Mouse (Mus musculus): ENCODE measurements around the gene Kank4. TPM values are rescaled to one million over a fixed set of nuclear protein-coding genes. Genes with fewer than 3 reads are reported as not detected.
A peak's percentile ranks its signal among the peaks of the same experiment; 100 is the strongest.
"Not testable (repeated sequence)": the region's sequence is repeated elsewhere in the genome, so short reads cannot be mapped to it uniquely, and the experiment has no call there.

Kank4 gene
- polyA plus RNA-seq, 1 experiment from 2014 or later, result 0.59 TPM

DNA sequence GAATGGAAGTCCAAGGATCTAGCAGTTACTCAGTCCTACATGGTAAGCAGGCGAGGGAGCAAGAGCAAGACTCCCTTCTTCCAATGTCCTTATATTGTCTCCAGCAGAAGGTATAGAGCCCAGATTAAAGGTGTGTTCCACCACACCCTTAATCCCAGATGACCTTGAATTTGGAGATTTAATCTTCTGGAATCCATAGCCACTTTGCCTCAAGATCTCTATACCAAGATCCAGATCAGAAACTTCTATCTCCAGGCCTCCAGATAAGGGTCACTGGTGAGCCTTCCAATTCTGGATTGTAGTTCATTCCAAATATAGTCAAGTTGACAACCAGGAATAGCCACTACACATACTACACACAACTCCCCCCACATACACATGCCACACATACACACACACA lies 6.4 kb upstream of the Kank4 start, which contains the start of gene I0C0044D17Rik:
I0C0044D17Rik (minus strand) TSS at position 101 of the 400 bp plus-strand sequence.
- H3K9me3 ChIP-seq (replicated peaks); H3K27ac ChIP-seq; H3K9ac ChIP-seq; ATAC-seq (replicated peaks; ENCODE audit: insufficient number of reproducible peaks, insufficient read depth, low FRiP score, low read depth); H3K36me3 ChIP-seq; H3K27me3 ChIP-seq; H3K4me1 ChIP-seq (replicated peaks); H3K4me2 ChIP-seq; H3K4me3 ChIP-seq: not testable (repeated sequence)
- WGBS, result 74% methylated on average over 1 of the region's 1 CpGs

DNA sequence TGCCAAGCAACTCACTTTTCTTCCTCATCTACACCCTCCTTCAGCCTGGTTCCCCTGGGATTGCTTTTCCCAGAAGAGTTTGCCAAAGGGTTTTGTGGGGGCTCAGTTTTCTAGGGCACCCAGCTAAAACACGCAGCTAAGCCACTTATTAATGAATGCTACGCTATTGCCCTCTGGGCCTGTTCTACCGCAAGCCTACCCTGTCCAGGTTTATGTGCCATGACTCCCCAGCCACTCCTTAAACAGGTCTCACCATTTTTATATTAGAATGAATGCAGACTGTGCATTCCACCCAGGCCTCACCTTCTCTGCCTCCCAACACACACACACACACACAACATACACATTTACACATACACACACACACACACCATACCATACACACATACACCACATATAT lies 5.7 kb upstream of the Kank4 start:
- Histone ChIP-seq H3K27me3 (peaks cover 8% of the 10 kb centered on the region; the same call in 1 of the 2 replicates), H3K9me3 (replicated peaks) (no peaks in the 10 kb centered on the region), H3K9ac (no peak overlapping the region), H3K4me1 (replicated peaks) (peaks cover 6% of the 10 kb centered on the region), H3K27ac (no peak overlapping the region), H3K36me3 (no peaks in the 10 kb centered on the region), H3K4me2 (no peak overlapping the region), H3K4me3 (no peak overlapping the region)
- ATAC-seq (replicated peaks; ENCODE audit: insufficient number of reproducible peaks, insufficient read depth, low FRiP score, low read depth), result no peak
- WGBS, result 87% methylated on average over 3 of the region's 3 CpGs

DNA sequence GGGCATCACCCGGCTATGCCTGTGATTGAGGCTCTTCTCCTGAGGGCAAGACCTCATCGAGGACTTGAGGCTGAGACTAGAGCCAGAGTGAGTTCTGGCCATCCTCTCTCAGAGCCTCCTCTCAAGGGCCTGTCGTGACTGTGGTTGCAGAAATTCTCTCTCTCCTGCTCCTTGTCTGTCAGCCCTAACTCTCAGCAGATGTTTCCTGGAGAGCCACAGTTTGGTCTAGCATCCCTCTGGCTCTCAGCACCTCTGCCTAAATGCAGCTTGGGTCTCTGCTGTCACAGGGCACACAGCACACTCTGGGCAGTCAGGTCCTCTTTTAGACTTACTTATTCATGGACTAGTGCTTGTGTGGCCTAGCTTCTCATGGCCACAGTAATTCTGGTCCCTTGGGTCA lies 5.1 kb upstream of the Kank4 start:
- Histone ChIP-seq H3K4me1 (replicated peaks) (peaks cover 9% of the 10 kb centered on the region), H3K27ac (no peak overlapping the region), H3K4me3 (no peak overlapping the region), H3K4me2 (no peak overlapping the region), H3K9me3 (replicated peaks) (no peaks in the 10 kb centered on the region), H3K36me3 (no peaks in the 10 kb centered on the region), H3K9ac (no peak overlapping the region), H3K27me3 (peaks cover 8% of the 10 kb centered on the region; the same call in 1 of the 2 replicates)
- no peak for ATAC-seq (replicated peaks; ENCODE audit: insufficient number of reproducible peaks, insufficient read depth, low FRiP score, low read depth)
- WGBS, result 51% methylated on average over 3 of the region's 3 CpGs

DNA sequence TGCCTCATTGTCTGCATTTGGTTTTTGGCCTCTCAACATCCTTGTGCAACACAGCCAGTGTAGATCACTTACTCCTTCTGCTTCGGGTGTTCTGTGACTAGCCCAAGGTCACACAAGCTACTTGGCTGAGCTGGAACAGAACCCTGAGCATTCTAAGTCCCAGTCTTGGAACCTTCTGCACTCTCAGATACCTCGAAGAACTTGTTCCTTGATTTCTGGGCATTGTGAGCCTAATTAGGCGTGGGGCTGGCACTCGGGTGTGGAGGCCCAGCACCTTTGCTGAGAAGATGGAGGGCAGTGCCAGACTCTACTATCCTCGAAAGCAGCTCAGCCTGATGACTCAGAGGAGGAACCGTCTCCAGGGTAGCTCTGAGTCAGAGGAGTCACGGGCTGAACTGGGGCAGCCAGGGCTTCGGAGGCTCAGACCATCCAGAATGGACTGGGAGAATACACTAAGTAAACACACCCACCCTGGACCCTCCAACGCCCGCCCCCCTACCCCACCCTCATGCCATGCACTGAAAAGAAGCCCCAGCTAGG lies 1.9 kb upstream of the Kank4 start:
- H3K9me3 ChIP-seq (replicated peaks), result no peaks in the 10 kb centered on the region
- H3K27me3 ChIP-seq, result peaks cover 31% of the 10 kb centered on the region
- H3K4me3 ChIP-seq, result no peak overlapping the region
- no peak overlapping the region for H3K9ac ChIP-seq
- H3K4me2 ChIP-seq, result no peak overlapping the region
- H3K27ac ChIP-seq, result no peak overlapping the region
- H3K36me3 ChIP-seq, result no peaks in the 10 kb centered on the region
- 70% methylated on average over 10 of the region's 10 CpGs for WGBS
- H3K4me1 ChIP-seq (replicated peaks), result peaks cover 15% of the 10 kb centered on the region
- ATAC-seq (replicated peaks; ENCODE audit: insufficient number of reproducible peaks, insufficient read depth, low FRiP score, low read depth), result no peak

DNA sequence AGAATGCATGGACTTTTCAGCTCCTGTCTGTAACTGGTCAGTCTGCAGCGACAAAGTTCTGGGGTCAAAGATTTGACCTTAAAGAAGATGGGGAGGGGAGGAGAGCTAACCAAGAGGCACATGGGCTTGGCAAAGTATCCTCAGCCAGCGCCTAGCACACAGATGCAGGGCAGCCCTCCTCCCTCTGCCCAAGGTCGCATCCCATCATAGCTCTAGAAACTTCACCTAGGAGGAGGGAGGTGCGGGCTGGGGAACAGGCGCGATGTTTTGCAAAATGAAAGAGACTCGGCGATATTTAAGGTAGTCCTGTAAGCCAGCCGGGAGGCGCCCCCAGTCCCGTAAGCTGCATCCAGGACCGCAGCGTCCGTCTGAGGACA lies 542 bp downstream of the Kank4 start:
- Histone ChIP-seq H3K4me3 (peak overlapping the region; percentile 68), H3K9me3 (replicated peaks) (no peaks in the 10 kb centered on the region), H3K27me3 (peaks cover 31% of the 10 kb centered on the region), H3K4me1 (replicated peaks) (peaks cover 15% of the 10 kb centered on the region), H3K36me3 (no peaks in the 10 kb centered on the region), H3K4me2 (peak overlapping the region; percentile 98), H3K9ac (peak overlapping the region; percentile 72), H3K27ac (peak overlapping the region; percentile 35; the same call in 1 of the 2 replicates)
- ATAC-seq (replicated peaks; ENCODE audit: insufficient number of reproducible peaks, insufficient read depth, low FRiP score, low read depth), result no peak; the same call in 1 of the 2 replicates
- WGBS, result 3% methylated on average over 14 of the region's 14 CpGs

DNA sequence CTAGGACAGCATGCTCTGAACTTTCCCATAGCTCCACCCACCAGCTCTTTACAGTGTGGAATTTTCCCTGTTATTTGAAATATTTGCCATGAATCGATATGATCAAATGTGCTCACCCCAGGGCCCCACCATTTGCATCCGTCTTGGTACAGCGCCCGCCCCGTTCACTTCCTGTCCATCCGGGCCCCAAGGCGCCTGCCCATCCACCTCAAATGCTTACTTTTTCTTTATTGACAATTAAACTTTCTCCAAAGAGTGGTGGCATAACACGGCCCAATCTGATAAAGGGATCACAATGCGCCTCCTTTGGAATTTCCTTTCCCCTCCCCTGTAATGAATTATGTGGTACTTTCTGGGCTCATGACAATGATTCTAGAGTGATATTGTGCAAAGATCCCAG lies 11.0 kb downstream of the Kank4 start:
- no peaks in the 10 kb centered on the region for H3K27me3 ChIP-seq
- no peaks in the 10 kb centered on the region for H3K36me3 ChIP-seq
- WGBS, result 75% methylated on average over 9 of the region's 9 CpGs
- no peaks in the 10 kb centered on the region for H3K9me3 ChIP-seq (replicated peaks)
- H3K4me2 ChIP-seq, result no peak overlapping the region
- no peak for ATAC-seq (replicated peaks; ENCODE audit: insufficient number of reproducible peaks, insufficient read depth, low FRiP score, low read depth)
- no peak overlapping the region for H3K4me3 ChIP-seq
- H3K4me1 ChIP-seq (replicated peaks), result peaks cover 8% of the 10 kb centered on the region
- H3K27ac ChIP-seq, result no peak overlapping the region
- no peak overlapping the region for H3K9ac ChIP-seq

DNA sequence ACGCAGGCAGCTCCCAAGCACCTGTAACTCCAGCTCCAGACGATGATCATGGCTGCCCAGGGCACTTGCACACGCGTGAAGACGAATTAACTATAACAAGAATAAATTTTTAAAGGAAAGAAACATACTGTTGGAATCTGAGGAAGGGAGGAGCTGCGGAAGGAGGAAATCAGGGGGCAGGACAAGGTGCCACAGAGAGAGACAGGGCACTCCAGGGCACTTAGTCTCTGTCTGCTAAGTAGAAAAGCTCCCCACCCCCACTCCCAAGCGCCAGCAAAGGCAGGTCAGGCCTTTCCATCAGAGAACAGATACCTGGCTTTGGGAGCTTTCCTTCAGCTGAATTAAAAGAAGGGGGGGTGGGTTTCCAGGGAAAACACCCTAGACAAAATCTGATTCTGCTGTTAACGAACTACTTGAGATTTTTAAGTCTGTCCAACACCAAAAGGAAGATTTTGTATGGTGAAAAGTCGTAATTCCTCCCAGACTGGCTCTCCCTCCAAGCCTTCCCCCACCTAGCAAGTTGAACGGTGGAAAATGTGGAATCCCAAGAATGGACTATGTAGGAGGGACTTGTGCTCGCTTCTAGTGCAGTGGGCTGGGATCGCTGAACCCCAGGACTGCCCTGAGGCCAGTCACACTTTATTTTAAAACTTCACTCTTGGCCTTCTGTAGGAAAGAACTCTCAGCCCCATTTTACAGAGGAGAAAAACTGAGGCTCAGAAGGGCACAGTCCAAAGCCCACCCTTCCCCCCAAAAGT lies 11.9 kb downstream of the Kank4 start:
- Histone ChIP-seq H3K4me1 (replicated peaks) (peaks cover 11% of the 10 kb centered on the region), H3K4me2 (no peak overlapping the region)

DNA sequence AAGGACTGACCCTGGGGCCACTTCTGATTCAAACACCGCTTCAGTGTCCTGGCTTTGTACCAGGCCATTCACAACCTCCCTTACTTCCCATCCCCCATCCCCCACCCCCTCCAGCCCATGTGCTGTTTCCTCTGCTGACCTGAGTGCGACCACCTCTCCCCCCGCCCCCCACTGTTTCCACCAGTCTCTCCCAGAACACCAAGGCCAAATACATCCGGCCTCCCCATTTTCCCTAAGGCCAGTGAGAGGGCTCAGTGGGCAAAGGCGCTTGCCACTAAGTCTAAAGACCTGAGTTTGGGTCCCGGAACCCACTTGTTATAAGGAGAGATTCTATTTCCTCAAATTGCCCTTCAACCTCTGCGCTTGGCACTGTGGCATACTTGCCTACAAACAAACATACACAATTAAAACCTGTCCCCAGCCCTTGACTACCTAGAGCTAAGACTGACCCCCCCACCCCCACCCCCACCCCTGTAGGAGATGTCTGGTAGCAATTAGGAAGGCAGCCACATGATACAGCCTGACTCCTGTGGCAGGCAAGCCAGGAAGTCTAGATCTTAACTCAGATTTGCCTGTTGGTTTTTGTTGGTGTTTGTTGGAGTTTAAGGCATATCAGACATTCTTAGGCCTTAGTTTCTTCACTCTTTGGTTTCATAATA lies 12.7 kb downstream of the Kank4 start:
- H3K4me3 ChIP-seq, result no peak overlapping the region
- H3K4me2 ChIP-seq, result no peak overlapping the region
- peaks cover 11% of the 10 kb centered on the region for H3K4me1 ChIP-seq (replicated peaks)
- no peaks in the 10 kb centered on the region for H3K36me3 ChIP-seq
- WGBS, result 77% methylated on average over 7 of the region's 7 CpGs
- ATAC-seq (replicated peaks; ENCODE audit: insufficient number of reproducible peaks, insufficient read depth, low FRiP score, low read depth), result no peak
- H3K9ac ChIP-seq, result no peak overlapping the region
- H3K27me3 ChIP-seq, result no peaks in the 10 kb centered on the region
- H3K9me3 ChIP-seq (replicated peaks), result no peaks in the 10 kb centered on the region
- no peak overlapping the region for H3K27ac ChIP-seq

More for the DNA sequence above, 11.9 kb downstream of the Kank4 start:
- 48% methylated on average over 12 of the region's 12 CpGs for WGBS
- ATAC-seq (replicated peaks; ENCODE audit: insufficient number of reproducible peaks, insufficient read depth, low FRiP score, low read depth), result no peak
- H3K4me3 ChIP-seq, result no peak overlapping the region
- H3K27ac ChIP-seq, result no peak overlapping the region
- no peak overlapping the region for H3K9ac ChIP-seq
- no peaks in the 10 kb centered on the region for H3K36me3 ChIP-seq
- no peaks in the 10 kb centered on the region for H3K9me3 ChIP-seq (replicated peaks)
- no peaks in the 10 kb centered on the region for H3K27me3 ChIP-seq

DNA sequence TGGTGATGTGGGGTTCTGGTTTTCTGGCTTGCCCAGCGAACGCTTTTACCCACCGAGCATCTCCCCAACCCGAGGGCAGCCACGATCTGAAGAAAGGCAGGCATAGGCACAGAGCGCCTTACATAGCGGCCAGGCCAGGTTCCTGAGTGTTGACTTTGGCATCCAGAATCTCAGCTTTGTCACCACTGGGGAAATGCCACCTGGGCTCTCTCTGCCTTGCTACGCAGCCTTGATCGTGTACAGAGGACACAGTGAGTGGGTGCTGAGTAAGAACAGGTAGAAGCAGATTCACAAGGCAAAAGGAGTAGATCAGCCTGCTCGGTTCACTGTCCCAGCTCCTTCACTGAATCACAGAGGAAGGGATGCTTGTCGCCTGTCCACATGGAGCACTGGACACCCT lies 15.6 kb downstream of the Kank4 start:
- Histone ChIP-seq H3K27me3 (no peaks in the 10 kb centered on the region), H3K9me3 (replicated peaks) (no peaks in the 10 kb centered on the region), H3K4me1 (replicated peaks) (peaks cover 21% of the 10 kb centered on the region), H3K4me2 (no peak overlapping the region), H3K9ac (no peak overlapping the region), H3K27ac (no peak overlapping the region), H3K36me3 (no peaks in the 10 kb centered on the region), H3K4me3 (no peak overlapping the region)
- WGBS, result 82% methylated on average over 11 of the region's 11 CpGs
- no peak for ATAC-seq (replicated peaks; ENCODE audit: insufficient number of reproducible peaks, insufficient read depth, low FRiP score, low read depth)

DNA sequence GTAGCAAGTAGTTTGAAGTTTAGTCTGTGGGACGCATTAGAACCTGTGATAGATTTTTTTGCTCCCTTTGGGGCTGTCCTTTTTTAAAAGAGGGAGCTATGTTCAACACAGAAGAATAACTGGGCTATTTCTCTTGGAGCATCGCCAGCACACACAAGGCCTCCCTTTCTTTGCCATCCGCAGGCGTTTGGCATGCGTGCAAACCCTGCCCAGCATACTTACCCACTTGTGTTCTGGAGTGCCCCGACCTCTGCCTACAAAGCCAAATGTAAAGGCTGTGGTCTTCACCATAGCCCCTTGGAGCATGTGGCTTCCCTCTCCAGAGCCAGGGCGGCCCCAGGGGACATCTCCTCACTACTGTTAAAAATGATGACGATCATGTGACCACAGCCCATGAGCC lies 16.5 kb downstream of the Kank4 start:
- WGBS, result 63% methylated on average over 8 of the region's 8 CpGs
- Histone ChIP-seq H3K4me2 (no peak overlapping the region), H3K9me3 (replicated peaks) (no peaks in the 10 kb centered on the region), H3K27ac (no peak overlapping the region), H3K9ac (no peak overlapping the region), H3K27me3 (no peaks in the 10 kb centered on the region), H3K4me1 (replicated peaks) (peaks cover 26% of the 10 kb centered on the region), H3K4me3 (no peak overlapping the region), H3K36me3 (no peaks in the 10 kb centered on the region)
- no peak for ATAC-seq (replicated peaks; ENCODE audit: insufficient number of reproducible peaks, insufficient read depth, low FRiP score, low read depth)

DNA sequence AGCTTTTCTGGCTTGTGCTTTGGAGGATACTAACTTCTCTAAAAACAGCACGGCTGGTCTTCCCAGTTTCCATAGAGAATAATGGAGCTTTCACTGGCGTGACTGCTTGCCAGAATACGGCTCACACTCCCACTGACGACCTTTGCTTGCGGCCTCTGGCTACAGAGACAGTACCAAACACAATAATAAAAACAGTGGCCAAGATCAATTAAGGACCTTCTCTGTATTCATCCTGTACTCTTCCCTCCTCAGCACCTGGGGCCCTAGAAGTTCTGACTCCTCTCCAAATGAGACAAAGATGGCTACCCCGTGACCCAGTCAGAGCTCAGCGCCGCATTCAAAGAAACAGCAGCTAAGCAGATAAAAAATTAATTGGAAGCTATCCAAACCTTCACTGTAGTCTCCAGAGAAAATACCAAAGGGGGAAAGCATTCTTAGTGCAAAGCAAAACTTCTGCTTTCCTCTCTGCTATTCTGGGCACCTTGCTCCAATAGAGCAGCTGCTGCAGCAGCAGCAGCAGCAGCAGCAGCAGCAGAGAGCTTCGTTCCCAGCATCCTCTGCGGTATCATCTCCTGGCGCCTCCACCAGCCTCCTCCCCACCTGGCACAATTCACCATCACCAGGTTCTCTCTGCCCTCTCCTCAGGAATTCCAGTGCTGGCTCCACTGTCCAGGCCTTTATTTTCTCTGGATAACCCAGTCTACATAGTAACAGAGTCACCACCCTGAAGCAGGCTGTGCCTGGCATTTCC lies 20.6 kb downstream of the Kank4 start:
- peak overlapping the region; percentile 37 for H3K4me2 ChIP-seq
- H3K9ac ChIP-seq, result no peak overlapping the region
- H3K27me3 ChIP-seq, result no peaks in the 10 kb centered on the region
- ATAC-seq (replicated peaks; ENCODE audit: insufficient number of reproducible peaks, insufficient read depth, low FRiP score, low read depth), result peak; percentile 64
- H3K4me1 ChIP-seq (replicated peaks), result peaks cover 23% of the 10 kb centered on the region
- H3K36me3 ChIP-seq, result no peaks in the 10 kb centered on the region
- H3K9me3 ChIP-seq (replicated peaks), result no peaks in the 10 kb centered on the region
- 37% methylated on average over 11 of the region's 11 CpGs for WGBS
- H3K4me3 ChIP-seq, result no peak overlapping the region
- peak overlapping the region; percentile 80 for H3K27ac ChIP-seq
